Mouse (Mus musculus): Measurements from ENCODE around the gene Coq9.
"Not testable (repeated sequence)": the region's sequence is repeated elsewhere in the genome, so short reads cannot be mapped to it uniquely, and the experiment has no call there.

Gene Coq9

DNA sequence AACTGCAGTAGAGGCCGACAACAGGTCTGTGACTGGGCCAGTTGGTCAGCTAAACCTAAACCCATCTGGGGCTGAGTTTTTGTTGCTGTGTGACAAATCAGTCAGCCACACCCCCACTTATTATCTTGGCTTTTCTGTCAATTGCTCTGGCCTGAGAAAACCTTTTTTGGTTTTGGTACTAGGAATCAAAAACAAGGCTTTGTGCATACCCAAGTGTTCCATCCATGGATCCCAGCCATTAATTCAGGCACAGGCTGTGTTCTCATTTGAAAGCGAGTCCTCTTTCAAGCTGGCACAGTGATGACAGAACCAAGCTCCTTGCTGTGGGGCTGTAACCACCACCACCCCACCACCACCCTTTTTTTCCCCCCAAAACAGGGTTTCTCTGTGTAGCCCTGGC, 16.7 kb upstream of the Coq9 start:
- no peak for DNase-seq (ENCODE audit: low read depth, low spot score)

DNA sequence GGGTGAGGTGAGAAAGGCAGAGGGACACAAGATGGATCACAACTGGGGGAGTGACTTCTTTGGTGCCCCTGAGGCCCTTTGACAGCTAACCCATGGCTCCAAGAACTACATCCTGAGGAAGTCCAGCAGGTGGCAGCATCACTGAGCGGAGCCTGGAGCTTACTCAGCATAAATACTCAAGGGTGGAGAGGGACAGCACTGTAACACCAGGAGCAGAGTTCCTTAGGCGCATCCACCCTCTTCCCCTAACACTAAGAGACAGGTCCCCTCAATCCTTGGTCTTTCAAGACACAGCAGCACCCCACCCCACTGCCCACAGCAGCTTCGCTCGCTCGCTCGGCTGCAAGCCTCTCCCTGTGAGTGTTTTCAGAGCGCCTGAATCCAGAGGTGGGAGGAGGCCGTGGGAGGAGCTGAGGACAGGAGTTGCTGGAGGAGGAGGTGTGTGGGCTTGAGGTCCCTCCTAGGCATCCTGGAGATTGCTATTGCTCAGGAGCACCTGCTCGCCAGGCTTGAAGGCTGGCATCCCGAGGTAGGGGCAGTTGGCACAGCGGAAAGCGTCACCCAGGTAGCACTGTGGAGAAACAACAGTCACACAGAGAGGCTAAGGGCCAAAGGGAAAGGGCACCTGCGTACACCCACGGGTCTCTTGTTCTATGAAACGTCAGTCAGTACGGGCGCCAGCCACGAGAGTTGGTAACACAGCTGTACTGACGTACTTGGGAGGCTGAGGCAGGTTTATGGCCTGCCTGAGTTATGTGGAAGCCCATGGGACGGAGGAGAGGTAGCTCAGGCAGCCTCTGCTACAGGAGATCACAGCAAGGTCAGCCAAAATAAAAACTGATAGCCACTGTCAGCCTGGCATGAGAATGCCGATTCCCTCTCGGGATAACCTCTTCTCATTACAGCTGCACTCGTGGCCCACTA, 15.2 kb upstream of the Coq9 start:
- no peak for DNase-seq (ENCODE audit: low read depth, low spot score)

DNA sequence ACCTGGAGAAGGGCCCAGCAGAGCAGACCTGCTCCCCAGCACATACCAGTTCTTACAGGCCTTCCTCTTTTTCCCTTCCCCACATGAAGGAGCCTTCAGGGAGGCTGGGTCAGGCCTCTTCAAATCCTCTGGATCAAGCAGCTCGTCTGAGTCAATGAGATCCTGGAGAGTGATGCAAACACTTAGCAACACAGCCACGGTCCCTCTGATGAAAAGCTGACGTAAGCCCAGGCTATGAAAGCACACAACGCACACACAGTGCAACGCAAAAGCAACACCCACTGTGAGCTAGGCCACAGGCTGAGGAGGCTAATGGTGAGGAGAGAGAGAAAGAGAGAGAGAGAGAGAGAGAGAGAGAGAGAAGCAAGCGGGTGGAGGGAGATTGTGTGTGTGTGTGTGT, 13.0 kb upstream of the Coq9 start:
- DNase-seq (ENCODE audit: low read depth, low spot score) = no peak

DNA sequence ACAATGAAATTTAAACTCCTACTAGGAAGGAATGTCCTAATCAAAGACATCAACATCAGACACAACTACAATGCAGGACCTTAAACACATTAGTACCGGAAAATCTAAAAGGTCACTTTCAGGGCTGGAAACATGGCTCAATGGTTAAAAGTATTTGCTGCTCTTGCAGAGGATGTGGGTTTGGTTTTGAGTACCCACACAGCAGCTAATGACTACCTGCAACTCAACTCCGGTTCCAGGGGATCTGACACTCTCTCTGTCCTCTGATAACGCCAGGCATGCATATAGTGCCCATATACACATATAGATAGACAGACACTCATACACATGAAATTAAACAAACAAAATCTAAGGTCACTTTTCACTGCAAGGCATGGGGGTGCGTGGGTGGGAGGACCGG, 11.9 kb upstream of the Coq9 start:
- no peak for DNase-seq (ENCODE audit: low read depth, low spot score)

DNA sequence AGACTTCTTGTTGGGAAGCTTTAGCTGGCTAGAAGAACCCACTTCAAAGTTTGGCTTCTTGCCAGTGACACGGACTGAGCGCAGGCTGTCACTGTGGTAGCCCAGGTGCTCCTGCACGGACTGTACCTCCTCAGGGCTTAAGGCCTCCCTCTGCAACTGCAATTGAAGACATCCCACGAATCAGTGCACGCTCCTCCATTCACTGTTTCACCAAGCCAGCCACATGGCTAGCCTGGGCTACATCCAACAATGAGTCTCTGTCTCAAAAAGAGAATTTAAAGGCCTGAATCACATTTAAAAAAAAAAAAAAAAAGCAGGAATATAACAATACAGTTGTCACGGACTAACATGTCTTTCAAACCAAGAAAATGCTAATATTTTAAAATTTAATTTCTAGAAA, 9.8 kb upstream of the Coq9 start:
- no peak for DNase-seq (ENCODE audit: low read depth, low spot score)

DNA sequence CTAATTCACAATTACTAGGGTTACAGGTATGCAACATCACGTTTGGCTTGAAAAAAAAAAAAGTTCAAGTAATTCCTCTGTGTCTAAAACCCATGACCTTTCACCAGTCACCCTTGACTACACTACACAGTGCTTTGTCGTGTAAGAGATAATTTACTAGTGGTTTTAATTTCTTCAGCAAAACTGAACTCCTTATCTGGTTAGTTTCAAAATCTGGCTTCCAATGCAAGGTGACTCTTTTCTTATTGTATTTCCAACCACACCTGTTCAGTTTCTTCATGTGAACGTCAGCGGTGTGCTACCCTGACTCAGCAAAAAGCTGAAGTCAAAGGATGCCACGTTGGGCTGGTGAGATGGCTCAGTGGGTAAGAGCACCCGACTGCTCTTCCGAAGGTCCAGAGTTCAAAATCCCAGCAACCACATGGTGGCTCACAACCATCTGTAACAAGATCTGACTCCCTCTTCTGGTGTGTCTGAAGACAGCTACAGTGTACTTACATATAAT, 4.2 kb upstream of the Coq9 start:
- DNase-seq (ENCODE audit: low read depth, low spot score) = not testable (repeated sequence)

DNA sequence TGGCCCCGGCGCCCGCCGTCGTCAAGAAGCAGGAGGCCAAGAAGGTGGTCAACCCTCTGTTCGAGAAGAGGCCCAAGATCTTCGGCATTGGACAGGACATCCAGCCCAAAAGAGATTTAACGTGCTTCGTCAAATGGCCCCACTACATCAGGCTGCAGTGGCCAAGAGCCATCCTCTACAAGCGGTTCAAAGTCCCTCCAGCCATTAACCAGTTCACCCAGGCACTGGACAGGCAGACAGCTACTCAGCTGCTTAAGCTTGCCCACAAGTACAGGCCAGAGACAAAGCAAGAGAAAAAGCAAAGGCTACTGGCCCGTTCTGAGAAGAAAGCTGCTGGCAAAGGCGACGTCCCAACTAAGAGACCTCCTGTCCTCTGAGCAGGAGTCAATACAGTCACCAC, 2.4 kb upstream of the Coq9 start:
- not testable (repeated sequence) for DNase-seq (ENCODE audit: low read depth, low spot score)

DNA sequence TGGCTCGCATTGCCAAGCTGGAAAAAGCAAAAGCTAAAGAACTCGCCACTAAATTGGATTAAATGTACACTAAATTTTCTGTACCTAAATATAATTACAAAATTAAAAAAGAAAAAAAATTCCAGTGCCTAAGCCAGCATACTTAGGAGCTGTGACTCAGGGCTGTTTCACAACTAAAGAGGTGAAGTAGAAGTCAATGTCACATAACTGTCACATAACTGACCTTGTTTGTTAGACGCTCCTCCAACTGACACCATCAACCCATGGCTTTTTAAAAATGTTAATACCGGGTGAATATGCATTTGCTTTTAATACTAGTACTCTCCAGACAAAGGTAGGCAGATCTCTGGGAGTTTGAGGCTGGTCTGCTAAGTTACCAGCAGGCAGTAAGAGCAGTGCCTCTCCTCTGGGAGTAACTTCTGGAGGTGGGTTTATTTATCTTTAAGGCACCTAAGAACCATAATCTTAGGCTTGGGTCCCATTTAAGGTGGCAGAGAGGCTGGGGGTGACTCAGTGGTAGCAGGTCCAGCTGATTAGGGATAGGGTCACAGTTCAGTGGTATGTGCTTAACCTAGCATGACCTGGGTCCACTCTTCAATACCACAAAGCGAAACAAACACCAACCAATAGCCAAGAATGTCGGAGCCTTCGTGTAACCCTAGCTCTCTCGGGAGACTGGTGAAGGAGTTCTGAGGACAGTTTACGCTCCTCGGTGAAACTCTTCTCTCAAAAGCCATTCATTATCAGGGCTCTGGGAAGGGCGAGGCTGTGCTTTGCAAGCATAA, 1.5 kb upstream of the Coq9 start:
- DNase-seq (ENCODE audit: low read depth, low spot score) = no peak

DNA sequence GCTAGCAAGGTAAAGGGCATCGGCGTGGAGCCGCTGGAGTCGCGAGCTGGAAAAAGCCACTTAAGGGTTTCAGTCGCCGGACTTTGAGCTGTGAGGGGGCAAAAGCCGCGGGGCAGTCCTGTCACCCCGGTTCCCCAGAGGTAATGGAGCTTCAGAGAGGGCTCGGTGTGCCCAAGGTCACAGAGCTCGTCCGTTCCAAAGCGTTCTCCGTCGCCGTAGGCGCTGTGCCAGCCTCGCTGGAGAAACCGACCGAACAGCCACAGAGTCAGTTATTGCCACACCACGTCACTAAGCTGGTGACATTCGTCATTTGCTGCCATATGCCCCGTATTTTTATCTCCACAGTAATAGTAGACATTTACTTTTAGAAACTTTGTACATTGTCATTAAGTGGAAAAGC, 479 bp downstream of the Coq9 start:
- no peak for DNase-seq (ENCODE audit: low read depth, low spot score)

DNA sequence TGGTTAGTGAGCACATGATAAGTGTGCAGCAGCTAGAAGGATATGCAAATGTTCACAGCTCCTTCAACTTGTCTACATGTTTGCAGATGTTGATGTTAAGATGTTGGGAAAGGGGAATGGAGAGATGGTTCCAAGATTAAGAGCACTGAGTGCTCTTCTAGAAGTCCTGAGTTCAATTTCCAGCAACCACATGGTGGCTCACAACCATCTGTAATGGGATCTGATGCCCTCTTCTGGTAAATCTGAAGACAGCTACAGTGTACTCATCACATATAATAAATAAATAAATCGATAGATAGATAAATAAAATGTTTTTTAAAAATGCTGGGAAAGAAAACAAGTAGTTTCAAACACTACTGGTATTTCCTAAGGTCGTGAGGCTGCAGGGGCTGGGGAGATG, 3.1 kb downstream of the Coq9 start:
- no peak for DNase-seq (ENCODE audit: low read depth, low spot score)

DNA sequence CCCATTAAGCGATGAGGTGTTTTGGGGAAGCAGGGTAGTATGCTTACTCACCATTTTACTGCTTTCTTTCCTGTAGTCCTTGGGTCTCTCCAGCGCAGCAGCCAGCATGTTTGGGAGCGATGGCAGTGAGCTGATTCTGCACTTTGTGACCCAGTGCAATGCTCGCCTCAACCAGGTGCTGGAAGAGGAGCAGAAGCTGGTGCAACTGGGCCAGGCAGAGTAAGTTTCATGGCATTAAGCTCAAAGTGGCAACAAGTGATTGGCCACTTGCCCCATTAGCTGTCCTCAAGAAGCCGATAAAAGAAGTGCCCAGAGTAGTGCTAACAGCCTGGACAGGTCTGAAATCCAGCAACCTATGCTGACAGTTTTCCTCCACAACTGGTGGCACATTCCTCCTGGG, 11.9 kb downstream of the Coq9 start:
- no peak for DNase-seq (ENCODE audit: low read depth, low spot score)

DNA sequence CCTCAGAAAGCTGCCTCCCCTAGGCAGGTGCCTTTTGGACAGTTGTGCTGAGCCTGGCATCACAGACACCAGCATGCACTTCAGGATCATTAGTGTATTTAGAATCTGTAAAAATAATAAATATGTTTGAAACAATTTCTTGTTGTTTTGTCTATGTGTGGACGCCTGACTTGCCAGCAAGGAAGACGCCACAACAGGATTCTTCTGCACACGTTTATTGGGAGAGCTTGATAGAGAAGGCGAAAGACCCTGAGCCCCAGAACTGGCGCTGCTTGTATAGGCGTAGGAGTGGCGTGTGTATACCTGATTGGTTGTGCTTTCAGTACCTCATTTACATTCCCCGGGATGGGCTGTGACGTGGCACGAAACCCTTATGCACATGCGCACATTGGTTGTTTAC, 16.6 kb downstream of the Coq9 start:
- not testable (repeated sequence) for DNase-seq (ENCODE audit: low read depth, low spot score)

DNA sequence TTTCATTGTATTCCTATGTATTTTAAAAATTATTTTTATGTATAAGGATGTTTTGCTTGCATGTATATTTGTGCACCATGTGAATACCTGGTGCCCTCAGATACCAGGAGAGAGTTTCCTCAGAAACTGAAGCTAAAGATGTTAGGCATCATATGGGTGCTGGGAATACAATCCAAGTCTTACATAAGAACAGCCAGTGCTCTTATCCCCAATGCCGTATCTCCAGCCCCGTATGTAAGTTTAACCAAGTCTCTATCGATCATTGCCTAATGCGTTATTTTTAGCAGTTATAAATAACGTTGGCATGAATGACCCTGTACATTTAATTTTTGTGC, 18.9 kb downstream of the Coq9 start:
- no peak for DNase-seq (ENCODE audit: low read depth, low spot score)

DNA sequence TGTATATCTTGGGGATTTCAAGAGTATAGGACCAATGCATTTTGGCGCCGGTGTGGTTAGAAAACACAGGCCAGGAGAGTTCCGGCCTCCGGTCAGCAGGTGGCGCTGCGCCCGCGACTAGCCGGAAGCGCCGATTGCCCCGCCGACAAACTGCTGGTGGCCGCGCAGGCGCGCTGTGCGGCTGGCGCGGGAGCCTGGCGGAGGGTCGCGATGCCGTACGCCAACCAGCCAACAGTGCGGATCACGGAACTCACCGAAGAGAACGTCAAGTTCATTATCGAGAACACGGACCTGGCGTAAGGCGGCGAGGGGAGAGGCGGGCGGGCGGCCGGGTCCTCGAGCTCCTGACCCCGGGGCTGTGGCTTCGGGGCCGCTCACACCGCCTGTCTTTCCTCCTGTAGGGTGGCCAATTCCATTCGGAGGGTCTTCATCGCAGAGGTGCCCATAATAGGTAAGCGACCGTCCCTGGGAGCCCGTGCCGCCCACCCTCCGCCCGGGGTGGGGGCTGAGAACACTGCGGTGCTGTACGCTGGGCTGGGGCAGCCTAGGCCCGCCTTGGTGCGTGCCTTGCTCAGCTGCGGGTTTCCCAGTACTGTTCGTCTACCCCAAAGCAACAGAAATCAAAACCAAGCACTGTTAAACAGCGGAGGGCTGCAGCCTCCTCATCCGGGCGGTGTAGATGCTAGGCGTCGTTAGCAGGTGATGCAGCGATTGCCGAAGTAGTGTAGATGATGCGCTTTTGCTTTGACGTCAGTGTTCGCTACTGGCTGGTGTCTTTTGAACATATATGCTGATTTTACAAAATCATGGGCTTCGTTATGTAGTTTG, 19.4 kb downstream of the Coq9 start, which contains the start of gene Polr2c:
Polr2c (plus strand) TSS at position 105 of the 828 bp plus-strand sequence.
- peak; percentile 67 for DNase-seq (ENCODE audit: low read depth, low spot score)

DNA sequence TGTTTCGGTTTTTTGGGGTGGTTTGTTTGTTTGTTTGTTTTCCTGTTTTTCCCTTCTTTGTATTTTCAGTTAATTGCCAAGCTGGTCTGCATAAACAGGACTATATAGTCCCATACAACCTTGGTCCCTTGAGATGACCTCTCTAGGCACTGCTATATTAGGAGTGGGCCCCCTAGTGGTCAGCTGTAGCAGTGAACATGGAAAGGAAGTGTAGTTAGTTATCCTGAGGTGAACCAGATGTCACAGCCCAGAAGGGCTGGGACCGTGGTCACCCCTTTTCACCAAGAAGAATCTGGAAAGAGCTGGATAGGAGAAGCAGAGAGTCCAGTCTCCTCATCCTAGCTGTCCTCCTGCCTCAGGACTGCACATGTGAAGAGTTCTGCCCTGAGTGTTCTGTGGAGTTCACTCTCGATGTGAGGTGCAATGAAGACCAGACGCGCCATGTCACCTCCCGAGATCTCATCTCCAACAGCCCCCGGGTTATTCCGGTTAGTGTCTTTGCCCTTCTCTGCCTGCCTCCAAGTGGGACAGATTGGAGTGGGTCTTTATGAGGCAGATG, 23.3 kb downstream of the Coq9 start:
- no peak for DNase-seq (ENCODE audit: low read depth, low spot score)

DNA sequence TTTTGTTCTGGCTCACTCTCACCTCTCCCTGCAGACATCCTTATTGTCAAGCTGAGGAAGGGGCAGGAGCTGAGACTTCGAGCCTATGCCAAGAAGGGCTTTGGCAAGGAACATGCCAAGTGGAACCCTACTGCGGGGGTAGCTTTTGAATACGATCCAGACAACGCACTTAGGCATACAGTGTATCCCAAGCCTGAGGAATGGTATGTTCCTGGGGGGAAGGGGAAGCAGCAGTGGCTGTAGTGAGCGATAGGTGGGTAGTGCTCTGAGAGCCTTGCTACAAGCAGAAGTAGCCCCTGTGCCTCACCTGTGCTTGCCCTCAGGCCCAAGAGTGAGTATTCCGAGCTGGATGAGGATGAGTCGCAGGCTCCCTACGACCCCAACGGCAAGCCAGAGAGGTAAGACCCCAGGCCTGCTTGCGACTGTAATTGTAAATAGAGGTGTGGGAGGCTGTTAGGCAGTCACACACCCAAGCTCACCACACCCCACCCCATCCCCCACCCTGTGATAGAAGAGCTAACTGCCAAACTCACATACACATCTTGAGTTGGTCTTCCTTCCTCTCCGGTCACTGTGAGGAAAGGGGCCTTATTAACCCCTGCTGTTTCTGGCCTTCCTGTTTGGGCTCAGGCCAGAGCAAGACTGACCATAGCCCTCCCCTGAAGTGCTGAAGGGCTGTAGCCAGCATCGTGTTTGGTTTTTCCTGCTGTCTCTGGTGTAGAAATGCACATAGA, 24.5 kb downstream of the Coq9 start:
- no peak for DNase-seq (ENCODE audit: low read depth, low spot score)

DNA sequence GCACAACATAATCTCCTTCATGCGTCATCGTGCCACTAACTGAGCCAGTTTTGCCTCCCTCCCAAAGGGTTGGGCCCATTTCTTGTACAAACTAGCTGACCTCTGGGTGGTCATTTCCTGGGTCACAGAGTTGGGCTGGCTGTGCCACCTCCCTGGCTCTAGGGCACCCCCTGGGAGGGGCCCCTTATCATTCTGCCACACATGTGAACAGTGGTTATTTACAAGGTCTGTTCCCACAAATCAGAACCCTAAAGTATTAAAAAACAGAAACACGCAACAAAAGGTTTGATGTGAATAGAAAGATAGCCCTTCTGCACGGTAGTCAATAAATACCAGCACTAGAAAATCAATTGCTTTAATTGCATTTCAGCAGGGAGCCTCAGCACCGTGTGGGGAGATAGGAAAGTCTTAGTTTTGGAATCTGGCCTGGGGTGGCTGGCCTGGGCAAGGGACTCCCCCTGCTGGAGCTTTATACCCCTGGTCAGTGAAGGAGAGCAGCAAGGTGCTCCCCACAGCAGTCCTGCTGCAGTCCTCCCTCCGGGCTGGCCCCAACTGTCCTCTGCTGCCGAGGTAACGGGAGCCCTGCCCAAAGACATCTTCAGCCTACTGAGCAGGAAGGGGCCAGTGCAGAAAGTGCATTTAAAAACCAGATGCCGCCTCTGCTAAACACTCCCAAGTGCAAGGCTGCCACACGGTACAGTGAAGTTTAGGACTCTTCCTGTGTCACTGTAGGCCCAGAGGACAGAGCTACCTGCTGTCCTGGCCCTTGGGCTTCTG, 26.0 kb downstream of the Coq9 start:
- no peak for DNase-seq (ENCODE audit: low read depth, low spot score)

DNA sequence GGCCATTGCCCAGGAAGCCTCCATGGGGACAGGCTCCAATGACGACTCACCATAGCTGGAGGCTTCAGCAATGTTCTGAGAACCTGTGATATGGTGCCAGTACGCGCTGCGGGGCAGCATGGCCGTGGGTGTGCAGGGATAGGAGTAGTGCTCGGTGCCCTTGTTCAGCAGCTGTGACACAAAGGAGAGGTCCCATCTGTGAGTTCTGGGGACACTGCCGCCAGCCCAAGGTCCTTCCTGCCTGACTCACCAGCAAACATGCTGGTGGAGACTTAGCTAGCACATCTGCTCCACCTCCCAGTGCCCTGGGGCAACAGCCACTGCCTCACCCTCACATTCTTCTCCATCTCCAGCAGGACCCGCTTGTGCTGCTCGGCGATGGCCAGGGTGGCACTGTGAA, 27.2 kb downstream of the Coq9 start:
- no peak for DNase-seq (ENCODE audit: low read depth, low spot score)

DNA sequence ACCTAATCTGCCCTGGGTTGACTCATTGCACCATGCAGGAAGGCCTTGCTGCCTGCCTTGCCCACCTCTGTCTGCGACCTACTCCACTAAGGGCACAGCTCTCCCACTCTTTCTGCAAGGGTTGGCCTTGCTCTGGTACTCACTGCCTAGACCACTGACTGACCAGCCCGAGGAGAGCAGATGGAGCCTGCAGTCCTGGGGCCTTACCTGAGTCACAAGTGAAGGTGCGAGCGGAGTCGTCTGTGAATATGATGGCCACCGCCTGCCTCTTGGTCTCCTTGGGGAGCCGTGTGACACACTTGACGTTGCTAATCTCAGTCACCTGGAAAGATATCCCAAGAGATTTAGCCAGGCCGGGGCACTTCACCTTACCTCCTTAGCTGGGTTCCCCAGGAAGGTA, 28.8 kb downstream of the Coq9 start:
- no peak for DNase-seq (ENCODE audit: low read depth, low spot score)

DNA sequence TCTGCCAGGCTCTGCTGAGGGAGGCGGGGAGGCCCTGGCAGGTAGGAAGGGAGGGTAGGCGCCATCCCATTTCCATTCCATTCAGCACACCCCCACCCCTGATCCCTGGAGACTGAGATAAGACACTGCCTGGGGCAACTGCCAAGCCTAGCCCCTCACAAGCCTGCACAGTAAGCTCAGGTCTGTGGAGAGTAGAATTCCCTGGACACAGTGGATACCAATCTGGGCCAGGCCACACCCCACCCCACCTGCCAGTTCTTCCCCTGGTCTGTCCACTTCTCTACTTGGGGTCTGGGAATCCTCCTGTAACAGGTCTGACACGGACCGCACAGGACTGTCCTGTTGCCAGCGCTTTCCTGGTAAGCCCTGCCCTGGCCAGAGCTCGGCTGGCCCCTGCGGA, 31.0 kb downstream of the Coq9 start:
- no peak for DNase-seq (ENCODE audit: low read depth, low spot score)

Data from retina, adult 2 months (tissue).